Comparison of ENCODE assay signal across 22 mouse cellular contexts in the genomic region with DNA sequence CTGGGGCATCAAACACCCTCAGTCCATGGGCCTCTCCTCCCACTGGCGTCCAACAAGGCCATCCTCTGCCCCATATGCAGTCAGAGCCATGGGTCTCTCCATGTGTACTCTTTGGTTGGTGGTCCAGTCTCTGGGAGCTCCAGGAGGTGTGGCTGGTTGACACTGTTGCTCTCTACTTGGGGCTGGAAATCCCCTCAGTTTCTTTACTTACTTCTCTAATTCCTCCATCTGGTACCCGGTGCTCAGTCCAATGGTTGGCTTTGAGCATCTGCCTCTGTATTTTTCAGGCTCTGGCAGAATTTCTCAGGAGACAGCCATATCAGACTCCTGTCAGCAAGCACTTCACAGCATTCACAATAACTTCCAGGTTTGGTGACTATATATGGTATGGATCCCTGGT.
"Had no signal": no experiment of that assay in that cellular context is flagged by ENCODE, and none has a peak within 500 bp of the region (broad histone marks: within the 10 kb centered on the region; RNA-seq: fewer than 3 reads in every experiment).

No protein-coding gene starts in this region.

- H3K36me3 ChIP-seq: heart, embryonic 13.5 days; heart, embryonic 15.5 days; hindbrain, embryonic 13.5 days; hindbrain, embryonic 15.5 days; limb, embryonic 13.5 days; limb, embryonic 15.5 days; liver, embryonic 12.5 days had no signal

- H3K27me3 ChIP-seq: heart, embryonic 13.5 days; heart, embryonic 15.5 days; hindbrain, embryonic 13.5 days; hindbrain, embryonic 15.5 days; limb, embryonic 13.5 days; limb, embryonic 15.5 days; liver, embryonic 12.5 days had no signal

- DNase-seq: gastrocnemius, postnatal 14 days; gastrocnemius, postnatal 36 days; heart, adult 11 months; heart, adult 2 months; heart, postnatal 14 days; heart, postnatal 36 days; kidney, adult 11 months; kidney, adult 2 months; kidney, adult 9 months; kidney, postnatal 10 days; kidney, postnatal 25 days; kidney, postnatal 4 days; layer of hippocampus, adult 9-11 months; layer of hippocampus, postnatal 36 days; left cerebral cortex, postnatal 4 days had no signal
